Mouse (Mus musculus) 3134 (cell line): Measurements from ENCODE around the gene Mia.

Experiments used
- DNase-seq: peaks from one replicate; pipeline ENCODE4 v3.0.0-alpha.2; 2011; ENCODE audit warnings: low spot score; ENCODE audit not compliant: insufficient read length; ENCODE audit errors: extremely low read depth

The Mia gene

GRCm38 (mm10) chr7:27162780-27163449 lies 18.0 kb downstream of the Mia start:
- DNase-seq = no peak

GRCm38 (mm10) chr7:27161744-27162143 lies 19.2 kb downstream of the Mia start:
- DNase-seq = peak; percentile 44

GRCm38 (mm10) chr7:27160921-27161320 lies 20.0 kb downstream of the Mia start:
- DNase-seq = no peak

GRCm38 (mm10) chr7:27159882-27160281 lies 21.1 kb downstream of the Mia start:
- peak; percentile 81 for DNase-seq

GRCm38 (mm10) chr7:27159256-27159655 lies 21.7 kb downstream of the Mia start:
- DNase-seq = no peak

- no peak for DNase-seq
Measured at GRCm38 (mm10) chr7:27158171-27158570, 22.8 kb downstream of the Mia start.

- DNase-seq = no peak
Measured at GRCm38 (mm10) chr7:27156005-27156404, 25.0 kb downstream of the Mia start.

- no peak for DNase-seq
Measured at GRCm38 (mm10) chr7:27153205-27153764, 27.7 kb downstream of the Mia start, which contains the start of gene Cyp2t4. Gene Cyp2t4, plus strand, starts transcription at chr7:27153714.

GRCm38 (mm10) chr7:27136410-27136996 lies 44.5 kb downstream of the Mia start:
- DNase-seq = no peak

GRCm38 (mm10) chr7:27133757-27134156 lies 47.2 kb downstream of the Mia start:
- no peak for DNase-seq

GRCm38 (mm10) chr7:27133156-27133555 lies 47.8 kb downstream of the Mia start:
- no peak for DNase-seq

GRCm38 (mm10) chr7:27132588-27132987 lies 48.4 kb downstream of the Mia start:
- no peak for DNase-seq

- no peak for DNase-seq
Measured at GRCm38 (mm10) chr7:27131387-27131786, 49.6 kb downstream of the Mia start.

GRCm38 (mm10) chr7:27130521-27131370 lies 50.2 kb downstream of the Mia start:
- no peak for DNase-seq

GRCm38 (mm10) chr7:27129811-27130210 lies 51.1 kb downstream of the Mia start:
- DNase-seq = no peak
